Mouse (Mus musculus) left cerebral cortex, adult 8-10 months (tissue): ENCODE measurements around the gene Spin1. TPM values are rescaled to one million over a fixed set of nuclear protein-coding genes. Genes with fewer than 3 reads are reported as not detected.
"Not testable (repeated sequence)": the region's sequence is repeated elsewhere in the genome, so short reads cannot be mapped to it uniquely, and the experiment has no call there.

Experiments
- DNase-seq, 2 experiments: peaks; one replicate each; pipeline ENCODE4 v3.0.0; 2022; ENCODE audit warnings: low spot score in 2 of 2
- total RNA-seq, 4 experiments: library from RNA; stranded (reverse); gene quantifications; 2 replicates each; pipeline ENCODE4 v1.2.4; 2022

Spin1 gene
- 100 to 1,000 TPM; 153 to 182 (median 175) TPM for total RNA-seq

- peak; percentile 78 to 87 for DNase-seq
These were observed at the start of gene Spin1 for GRCm38 (mm10) chr13:51100233-51101015. Spin1 (plus strand) TSS chr13:51100880.

GRCm38 (mm10) chr13:51051016-51051415, 49.7 kb upstream of the Spin1 start:
- no peak for DNase-seq

GRCm38 (mm10) chr13:51052408-51052807, 48.3 kb upstream of the Spin1 start:
- no peak for DNase-seq

- no peak for DNase-seq
These were observed 37.7 kb upstream of the Spin1 start for GRCm38 (mm10) chr13:51063024-51063423.

- no peak for DNase-seq
These were observed 37.0 kb upstream of the Spin1 start for GRCm38 (mm10) chr13:51063721-51064120.

GRCm38 (mm10) chr13:51064429-51064828, 36.3 kb upstream of the Spin1 start:
- DNase-seq: no peak

GRCm38 (mm10) chr13:51071063-51071680, 29.5 kb upstream of the Spin1 start:
- no peak for DNase-seq

GRCm38 (mm10) chr13:51071763-51072276, 28.9 kb upstream of the Spin1 start:
- DNase-seq: no peak

GRCm38 (mm10) chr13:51072917-51073843, 27.5 kb upstream of the Spin1 start:
- DNase-seq: no peak

GRCm38 (mm10) chr13:51074081-51074680, 26.5 kb upstream of the Spin1 start:
- DNase-seq: no peak

GRCm38 (mm10) chr13:51076191-51076590, 24.5 kb upstream of the Spin1 start:
- not testable (repeated sequence) for DNase-seq

- DNase-seq: not testable (repeated sequence)
These were observed 22.1 kb upstream of the Spin1 start for GRCm38 (mm10) chr13:51078586-51078985.

GRCm38 (mm10) chr13:51080801-51081200, 19.9 kb upstream of the Spin1 start:
- DNase-seq: no peak

GRCm38 (mm10) chr13:51084241-51084640, 16.4 kb upstream of the Spin1 start:
- no peak for DNase-seq

GRCm38 (mm10) chr13:51085941-51086340, 14.7 kb upstream of the Spin1 start:
- DNase-seq: no peak

- no peak for DNase-seq
These were observed 13.4 kb upstream of the Spin1 start for GRCm38 (mm10) chr13:51087253-51087652.

GRCm38 (mm10) chr13:51088207-51088606, 12.5 kb upstream of the Spin1 start:
- no peak for DNase-seq

- no peak for DNase-seq
These were observed 11.6 kb upstream of the Spin1 start for GRCm38 (mm10) chr13:51089058-51089457.

GRCm38 (mm10) chr13:51090105-51090661, 10.5 kb upstream of the Spin1 start:
- no peak for DNase-seq

GRCm38 (mm10) chr13:51093430-51093829, 7.2 kb upstream of the Spin1 start:
- no peak for DNase-seq
